Mouse (Mus musculus): ENCODE data around the gene Incenp.
"Not testable (repeated sequence)": the region's sequence is repeated elsewhere in the genome, so short reads cannot be mapped to it uniquely, and the experiment has no call there.

The Incenp gene

GRCm38 (mm10) chr19:9899072-9899779 is at the start of gene Incenp:
Gene Incenp (minus strand): TSS chr19:9899551.
- DNase-seq (ENCODE audit: low spot score), result peak; percentile 98

GRCm38 (mm10) chr19:9946986-9947385 is 47.6 kb upstream of the Incenp start:
- DNase-seq (ENCODE audit: low spot score), result no peak

- no peak for DNase-seq (ENCODE audit: low spot score)
Measured at GRCm38 (mm10) chr19:9945800-9946564, 46.6 kb upstream of the Incenp start.

- no peak for DNase-seq (ENCODE audit: low spot score)
Measured at GRCm38 (mm10) chr19:9942539-9943533, 43.5 kb upstream of the Incenp start.

GRCm38 (mm10) chr19:9941809-9942208 is 42.5 kb upstream of the Incenp start:
- no peak for DNase-seq (ENCODE audit: low spot score)

- DNase-seq (ENCODE audit: low spot score), result peak; percentile 46
Measured at GRCm38 (mm10) chr19:9940903-9941302, 41.6 kb upstream of the Incenp start.

GRCm38 (mm10) chr19:9939841-9940240 is 40.5 kb upstream of the Incenp start:
- no peak for DNase-seq (ENCODE audit: low spot score)

GRCm38 (mm10) chr19:9938824-9939303 is 39.5 kb upstream of the Incenp start:
- DNase-seq (ENCODE audit: low spot score), result no peak

GRCm38 (mm10) chr19:9938156-9938823 is 38.9 kb upstream of the Incenp start:
- no peak for DNase-seq (ENCODE audit: low spot score)

- no peak for DNase-seq (ENCODE audit: low spot score)
Measured at GRCm38 (mm10) chr19:9937428-9937827, 38.1 kb upstream of the Incenp start.

GRCm38 (mm10) chr19:9936579-9936978 is 37.2 kb upstream of the Incenp start:
- no peak for DNase-seq (ENCODE audit: low spot score)

- no peak for DNase-seq (ENCODE audit: low spot score)
Measured at GRCm38 (mm10) chr19:9933908-9934307, 34.6 kb upstream of the Incenp start.

GRCm38 (mm10) chr19:9931167-9931607 is 31.8 kb upstream of the Incenp start:
- DNase-seq (ENCODE audit: low spot score), result not testable (repeated sequence)

GRCm38 (mm10) chr19:9928089-9928488 is 28.7 kb upstream of the Incenp start:
- no peak for DNase-seq (ENCODE audit: low spot score)

- DNase-seq (ENCODE audit: low spot score), result no peak
Measured at GRCm38 (mm10) chr19:9924769-9925272, 25.5 kb upstream of the Incenp start.

GRCm38 (mm10) chr19:9924034-9924768 is 24.9 kb upstream of the Incenp start:
- DNase-seq (ENCODE audit: low spot score), result no peak

GRCm38 (mm10) chr19:9923048-9923447 is 23.7 kb upstream of the Incenp start:
- DNase-seq (ENCODE audit: low spot score), result no peak

GRCm38 (mm10) chr19:9922228-9922627 is 22.9 kb upstream of the Incenp start:
- DNase-seq (ENCODE audit: low spot score), result peak; percentile 58

- peak; percentile 72 for DNase-seq (ENCODE audit: low spot score)
Measured at GRCm38 (mm10) chr19:9920835-9921784, 21.8 kb upstream of the Incenp start.

All from embryo, embryonic 10.5 days (tissue).